Mouse (Mus musculus): ENCODE results near the gene Mbd3.

Gene Mbd3

DNA sequence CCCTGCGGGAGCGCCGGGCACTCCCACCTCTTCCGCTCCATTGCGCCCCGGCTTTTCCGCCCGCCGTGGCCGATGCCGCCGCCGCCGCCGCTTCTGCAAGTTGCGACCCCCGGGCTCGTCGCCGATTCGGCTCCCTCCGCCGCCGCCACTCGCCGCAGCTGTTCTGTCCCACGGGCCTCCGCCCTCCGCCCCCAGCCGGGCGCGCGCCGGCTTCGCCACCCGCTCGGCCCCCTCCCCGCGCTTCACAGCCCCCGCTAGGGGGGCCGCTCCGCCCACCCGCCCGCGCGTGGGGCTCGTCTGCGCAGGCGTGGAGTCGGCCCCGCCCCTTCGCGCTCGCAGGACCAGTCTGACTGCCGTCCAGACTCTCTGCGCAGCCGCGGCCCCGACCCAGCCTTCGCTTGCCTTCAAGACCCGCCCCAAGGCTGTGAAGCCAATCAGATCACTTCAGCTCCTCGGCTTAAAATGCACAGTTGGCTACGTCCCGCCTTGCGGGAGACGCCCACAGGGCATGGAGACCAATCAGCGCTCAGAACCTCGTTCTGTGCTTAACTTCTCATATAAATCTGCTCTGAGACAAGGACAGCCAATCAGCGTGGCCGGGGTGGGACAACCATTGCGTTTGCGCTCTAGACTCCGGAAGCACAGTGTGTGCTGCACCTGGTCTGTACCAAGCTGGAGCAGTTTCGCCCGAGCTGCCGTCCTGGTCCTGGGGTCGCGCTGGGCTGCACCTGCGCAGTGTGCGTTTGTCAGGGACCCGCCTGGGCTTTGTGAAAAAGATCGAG, at the start of gene Mbd3:
Gene Mbd3 (minus strand): TSS at position 360 of the 782 bp plus-strand sequence.
- DNase-seq = peak; percentile 100

DNA sequence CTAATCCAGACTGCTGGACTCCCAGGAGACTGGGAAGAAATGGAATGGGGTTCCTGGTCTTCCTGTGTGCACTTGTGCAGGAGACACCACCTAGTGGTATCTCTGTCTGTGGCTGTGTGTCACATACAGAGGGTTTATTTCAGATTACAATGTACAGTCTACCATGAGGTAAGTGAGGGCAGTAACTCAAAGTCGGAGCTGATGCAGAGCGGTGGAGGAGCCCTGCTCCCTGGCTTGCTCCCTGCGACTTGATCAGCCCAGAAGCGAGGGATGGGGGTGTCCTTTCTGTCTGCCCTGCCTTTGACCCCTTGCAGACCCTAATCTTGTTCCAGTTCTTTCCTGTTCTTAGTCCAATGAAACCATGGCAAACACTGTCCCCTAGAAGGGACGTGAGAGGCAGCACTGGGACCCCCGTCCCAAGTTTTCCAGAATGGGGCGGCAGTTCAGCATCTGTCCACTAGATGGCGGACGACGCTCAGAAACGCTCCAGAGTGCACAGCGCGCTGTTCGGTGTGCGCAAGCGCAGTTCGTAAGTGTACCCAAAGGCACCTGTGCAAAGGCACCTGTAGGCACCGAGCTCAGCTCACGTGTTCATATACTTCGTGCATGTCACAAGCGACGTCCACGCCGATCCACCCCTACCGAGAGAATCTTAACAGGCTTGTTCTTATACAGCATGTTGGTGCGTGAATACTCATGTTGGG, 46.7 kb upstream of the Mbd3 start:
- DNase-seq = peak; percentile 89

DNA sequence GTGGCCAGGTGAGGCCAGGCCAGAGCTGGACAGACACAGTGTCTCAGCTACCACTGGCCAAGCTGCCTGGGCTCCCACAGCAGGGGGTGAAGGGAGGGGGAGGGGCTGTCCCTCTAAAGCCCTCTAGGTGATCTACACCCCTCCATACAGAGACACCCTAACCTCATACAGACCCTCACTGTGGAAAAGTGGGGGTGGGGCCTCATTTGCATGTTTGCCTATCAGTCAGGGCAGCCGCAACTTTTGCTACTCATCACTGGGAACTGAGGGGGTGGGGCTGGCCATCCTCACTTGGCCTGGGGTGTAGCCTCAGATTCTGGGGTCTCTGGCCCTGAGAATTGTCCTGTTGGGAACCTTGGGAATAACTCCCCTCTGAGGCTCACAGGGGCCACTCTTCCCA, 45.7 kb upstream of the Mbd3 start:
- DNase-seq = no peak

DNA sequence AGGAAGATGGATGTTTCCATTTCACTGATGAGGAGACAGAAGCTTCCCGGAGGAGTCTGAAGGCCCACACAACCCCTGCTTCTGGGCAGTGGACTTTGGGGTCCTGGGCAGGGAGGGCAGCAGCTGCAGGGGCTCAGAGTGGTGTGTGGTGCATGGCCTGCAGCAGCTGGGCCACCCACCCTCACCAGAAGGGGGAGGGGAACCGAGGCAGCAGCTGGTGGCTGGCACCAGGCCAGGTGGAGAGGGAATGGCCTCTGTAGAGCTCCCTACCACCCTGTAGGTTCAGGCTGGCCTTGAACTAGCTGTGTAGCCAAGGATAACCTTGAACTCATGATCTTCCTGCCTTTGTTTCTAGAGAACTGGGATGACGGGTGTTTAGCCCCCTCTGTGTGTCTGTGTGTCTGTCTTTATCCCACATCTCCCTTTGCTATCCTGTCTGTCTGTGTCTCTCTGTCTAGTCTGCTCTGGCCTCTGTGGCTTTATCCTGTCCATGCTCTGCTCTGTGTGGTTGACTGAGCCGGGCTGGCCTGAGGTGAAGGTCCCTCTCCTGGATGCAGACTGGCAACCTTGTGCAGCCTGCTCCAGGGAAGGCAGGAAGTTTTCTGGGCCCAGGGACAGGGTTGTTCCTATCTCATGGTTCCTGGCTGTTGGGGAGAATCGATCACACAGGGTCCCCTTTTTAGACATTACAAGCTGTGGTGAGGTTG, 45.1 kb upstream of the Mbd3 start:
- DNase-seq = no peak

DNA sequence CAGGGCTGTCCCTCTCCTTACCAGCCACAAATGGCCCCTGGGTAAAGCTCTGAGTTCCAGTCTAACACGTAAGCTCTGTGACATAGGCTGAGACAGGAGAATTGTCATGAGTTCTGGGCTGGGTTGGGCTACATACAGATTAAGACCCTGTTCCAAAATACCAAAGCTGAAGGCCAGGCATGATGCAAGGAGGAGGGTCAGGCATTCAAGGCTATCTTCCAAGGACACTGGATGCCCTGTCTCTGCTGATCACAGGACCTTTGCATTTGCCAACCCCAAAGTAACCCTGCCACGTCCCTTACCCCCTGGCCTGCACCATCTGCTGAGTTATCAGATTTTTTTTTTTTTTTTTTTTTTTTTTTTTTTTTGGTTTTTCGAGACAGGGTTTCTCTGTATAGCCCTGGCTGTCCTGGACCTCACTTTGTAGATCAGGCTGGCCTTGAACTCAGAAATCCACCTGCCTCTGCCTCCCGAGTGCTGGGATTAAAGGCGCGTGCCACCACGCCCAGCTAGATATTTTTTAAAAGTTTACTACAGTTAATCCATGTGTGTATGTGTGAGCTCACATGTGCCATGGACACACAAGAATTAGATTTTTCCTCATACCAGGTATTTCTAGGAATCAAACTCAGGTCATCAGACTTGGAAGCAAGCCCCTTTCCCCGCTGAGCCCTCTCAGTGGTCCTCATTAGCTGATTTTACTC, 44.4 kb upstream of the Mbd3 start:
- no peak for DNase-seq

DNA sequence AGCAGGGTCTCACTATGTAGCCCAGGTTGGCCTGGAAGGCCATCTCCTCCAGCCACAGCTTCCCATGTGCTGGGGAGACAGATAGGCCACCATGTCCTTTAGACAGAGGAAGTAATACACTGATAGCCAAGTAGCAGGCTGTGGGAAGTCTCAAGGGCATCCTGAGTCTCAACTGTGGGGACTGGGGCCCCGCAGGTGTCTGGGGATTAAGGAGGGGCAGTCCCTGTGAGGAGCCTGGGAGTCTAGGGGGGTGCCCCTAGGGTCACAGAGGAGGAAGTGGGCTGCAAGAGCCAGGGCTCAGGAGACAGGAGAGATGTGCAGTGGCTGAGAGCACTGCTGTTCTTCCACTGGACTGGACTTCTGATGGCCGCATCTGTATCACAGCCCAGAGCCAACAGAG, 43.6 kb upstream of the Mbd3 start:
- DNase-seq = no peak

DNA sequence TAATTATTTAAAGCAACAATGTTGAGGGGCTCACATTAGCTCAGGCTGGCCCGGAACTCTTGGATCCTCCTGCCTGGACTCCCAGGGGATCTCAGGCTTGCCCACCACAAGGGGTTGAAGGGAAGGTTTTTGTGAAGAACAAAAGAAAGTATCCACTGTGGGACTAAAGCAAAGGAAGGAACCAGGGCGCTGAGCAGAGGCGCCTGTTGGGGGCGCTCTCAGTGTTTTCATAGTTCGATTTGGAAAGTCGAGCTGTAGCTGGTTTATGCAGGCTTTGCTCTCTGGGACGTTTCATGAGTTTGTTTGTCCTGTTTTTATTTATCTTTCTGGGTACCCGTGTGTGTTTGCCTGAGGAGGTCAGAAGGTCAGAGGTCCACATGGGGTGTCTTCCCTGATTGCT, 42.2 kb upstream of the Mbd3 start:
- no peak for DNase-seq

DNA sequence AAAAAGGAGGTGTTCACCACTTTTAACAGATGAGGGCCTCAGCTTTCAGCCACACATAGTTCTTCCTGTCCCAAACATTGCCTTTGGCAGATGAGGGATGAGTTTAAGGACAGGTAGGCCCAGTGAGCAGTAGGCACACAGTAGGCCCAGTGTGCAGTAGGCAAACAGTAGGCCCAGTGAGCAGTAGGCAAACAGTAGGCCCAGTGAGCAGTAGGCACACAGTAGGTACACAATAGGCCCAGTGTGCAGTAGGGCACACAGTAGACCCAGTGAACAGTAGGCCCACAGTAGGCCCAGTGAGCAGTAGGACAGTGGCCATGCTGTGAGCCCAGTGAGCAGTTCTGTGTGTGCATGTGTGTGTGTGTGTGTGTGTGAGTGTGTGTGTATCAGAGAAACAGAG, 40.7 kb upstream of the Mbd3 start:
- no peak for DNase-seq

DNA sequence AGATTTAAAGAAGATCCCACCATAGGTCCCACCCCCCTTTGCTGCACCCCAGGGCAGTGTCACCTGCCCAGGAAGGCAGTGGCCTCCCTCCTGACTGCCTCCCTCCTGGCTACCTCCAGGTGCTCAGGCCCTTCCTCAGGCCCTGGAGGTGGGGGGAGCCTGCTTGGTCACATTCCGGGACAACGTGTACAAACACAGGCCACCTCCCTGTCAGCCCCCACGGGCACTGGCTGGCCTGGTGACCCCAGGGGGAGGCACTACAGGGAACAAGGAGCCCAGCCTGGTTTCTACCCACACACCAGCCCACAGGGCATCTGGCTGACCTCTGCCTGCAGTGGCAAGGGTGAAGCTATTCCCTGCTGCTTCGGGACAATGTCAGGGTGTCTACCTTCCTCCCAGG, 38.6 kb upstream of the Mbd3 start:
- no peak for DNase-seq

DNA sequence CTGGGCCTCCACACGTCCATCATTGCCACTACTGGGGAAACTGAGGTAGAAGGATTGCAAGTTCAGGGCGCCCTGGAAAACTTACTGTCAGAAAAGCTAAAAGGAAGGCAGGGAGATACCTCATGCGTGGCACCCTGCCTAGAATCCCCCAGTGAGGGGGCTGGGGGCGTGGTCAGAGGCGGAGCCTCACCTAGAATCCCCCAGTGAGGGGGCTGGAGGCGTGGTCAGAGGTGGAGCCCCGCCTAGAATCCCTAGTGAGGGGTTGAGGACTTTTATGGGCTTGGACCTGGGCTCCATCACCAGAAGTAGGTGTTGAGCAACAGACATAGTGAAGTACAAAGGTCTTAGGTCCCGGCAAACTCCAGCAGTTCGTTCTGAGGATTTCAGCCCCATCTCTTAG, 36.9 kb upstream of the Mbd3 start:
- peak; percentile 27 for DNase-seq

DNA sequence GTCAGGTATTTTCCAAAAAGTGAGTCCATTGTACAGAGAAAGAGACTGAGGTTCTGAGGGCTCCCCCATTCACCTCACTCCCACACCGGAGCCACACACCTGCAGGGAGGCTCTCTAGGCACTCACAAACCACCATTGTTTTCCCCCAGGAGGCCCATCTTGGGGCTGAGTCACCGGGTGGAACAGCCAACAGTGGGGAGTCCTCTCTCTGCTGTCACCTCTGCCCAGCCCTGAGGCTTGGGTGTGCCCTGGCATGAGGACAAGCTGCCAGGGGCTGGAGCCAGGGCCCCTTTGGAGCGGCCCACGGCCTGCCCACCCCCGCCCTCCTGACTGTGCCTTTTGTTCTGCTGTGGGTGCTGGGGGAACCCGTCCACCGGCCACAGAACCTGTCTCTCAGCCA, 36.4 kb upstream of the Mbd3 start:
- no peak for DNase-seq

DNA sequence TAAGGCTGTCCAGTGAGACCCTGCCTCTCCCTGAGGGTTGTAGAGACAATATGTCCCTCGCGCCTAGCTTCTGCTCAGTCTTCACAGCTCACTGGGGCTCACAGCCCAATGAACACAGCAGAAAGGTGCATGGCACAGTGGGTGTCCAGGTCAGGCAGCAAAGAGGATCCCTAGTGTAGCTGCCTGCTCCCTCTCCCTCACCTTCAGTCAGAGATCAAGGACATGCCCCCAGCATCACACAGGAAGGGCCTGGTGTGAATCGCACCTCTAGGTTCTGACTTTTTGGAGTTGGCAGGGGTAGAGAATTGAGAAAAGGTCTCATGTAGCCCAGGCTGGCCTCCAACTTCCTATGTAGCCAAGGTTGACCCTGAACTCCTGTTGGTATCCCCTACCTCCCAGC, 35.5 kb upstream of the Mbd3 start:
- no peak for DNase-seq

DNA sequence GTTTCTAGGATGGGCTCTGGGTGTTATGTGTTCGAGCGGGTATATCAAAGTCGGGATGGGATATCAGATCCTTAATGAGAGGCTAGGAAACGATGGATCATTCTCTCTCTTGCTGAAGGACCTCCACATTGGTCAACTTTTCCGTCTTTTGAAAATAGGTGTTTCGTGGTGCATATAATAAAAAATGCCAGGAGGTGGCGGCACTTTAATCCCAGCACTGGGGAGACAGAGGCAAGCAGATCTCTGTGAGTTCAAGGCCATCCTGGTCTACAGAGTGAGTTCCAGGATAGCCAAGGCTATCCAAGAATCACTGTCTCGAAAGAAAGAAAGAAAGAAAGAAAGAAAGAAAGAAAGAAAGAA, 34.9 kb upstream of the Mbd3 start:
- DNase-seq = no peak

DNA sequence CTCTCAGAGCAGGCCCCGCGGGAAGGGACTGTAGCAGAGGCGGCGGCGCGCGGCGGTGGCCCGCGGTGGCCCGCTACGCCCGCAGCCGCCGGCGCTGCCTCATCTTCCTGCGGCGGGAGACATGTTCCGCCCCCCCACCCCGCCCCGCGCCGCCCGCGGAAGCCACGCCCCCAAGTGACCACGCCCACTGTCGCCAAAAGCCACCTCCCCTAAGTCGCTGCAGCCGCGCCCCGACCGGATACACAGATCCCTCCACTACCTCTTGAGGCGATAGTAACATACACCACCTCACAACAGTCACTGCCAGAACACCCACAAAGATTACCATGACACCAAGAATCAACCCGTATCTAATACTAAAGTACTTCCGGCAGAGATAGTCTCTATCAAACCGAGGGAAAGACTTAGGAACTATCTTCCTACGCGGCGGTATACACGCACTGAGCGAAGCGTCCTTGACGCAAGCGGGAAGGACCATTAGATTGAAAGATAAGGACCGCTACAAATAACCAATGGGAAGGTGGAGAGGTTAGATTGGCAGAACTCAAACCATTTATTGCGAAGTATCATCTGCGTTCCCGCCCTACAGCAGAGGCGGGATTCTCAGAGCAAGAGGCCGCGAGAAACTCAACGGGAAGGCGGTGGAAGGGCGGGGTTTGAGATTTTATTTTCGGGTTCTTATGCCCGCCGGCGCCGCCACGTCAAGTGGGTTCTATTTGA, 34.3 kb upstream of the Mbd3 start, which contains the start of gene Tcf3:
Gene Tcf3 (minus strand): TSS at position 135 of the 720 bp plus-strand sequence.
- DNase-seq = peak; percentile 99

DNA sequence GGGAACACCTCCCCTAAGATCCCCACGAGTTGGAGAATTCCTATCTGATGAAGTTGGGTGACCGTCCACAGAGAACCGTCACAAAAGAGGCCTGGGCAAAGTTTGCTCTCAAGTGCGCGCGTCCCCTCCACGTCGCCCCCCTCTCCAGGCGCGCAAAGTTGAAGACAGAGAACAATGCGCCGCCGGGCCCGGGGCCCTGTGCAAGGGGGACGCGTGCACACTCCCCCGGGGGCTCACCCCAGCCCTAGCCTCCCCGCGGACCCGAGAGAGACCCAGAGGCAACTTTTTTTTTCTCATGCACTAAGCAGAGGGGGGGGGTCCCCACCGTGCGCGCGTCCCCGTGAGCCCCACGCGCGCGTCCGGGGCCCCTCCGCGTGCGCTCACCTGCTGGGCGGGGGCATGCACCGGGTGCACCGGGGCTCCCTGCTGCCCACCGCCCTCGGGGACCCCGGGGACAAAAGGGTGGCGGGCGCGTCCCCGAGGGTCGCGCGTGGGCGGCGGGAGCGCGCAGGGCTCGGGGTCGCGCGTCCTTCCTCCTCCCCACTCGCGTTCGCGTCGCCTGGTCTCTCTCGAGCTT, 33.7 kb upstream of the Mbd3 start:
- DNase-seq = peak; percentile 81

DNA sequence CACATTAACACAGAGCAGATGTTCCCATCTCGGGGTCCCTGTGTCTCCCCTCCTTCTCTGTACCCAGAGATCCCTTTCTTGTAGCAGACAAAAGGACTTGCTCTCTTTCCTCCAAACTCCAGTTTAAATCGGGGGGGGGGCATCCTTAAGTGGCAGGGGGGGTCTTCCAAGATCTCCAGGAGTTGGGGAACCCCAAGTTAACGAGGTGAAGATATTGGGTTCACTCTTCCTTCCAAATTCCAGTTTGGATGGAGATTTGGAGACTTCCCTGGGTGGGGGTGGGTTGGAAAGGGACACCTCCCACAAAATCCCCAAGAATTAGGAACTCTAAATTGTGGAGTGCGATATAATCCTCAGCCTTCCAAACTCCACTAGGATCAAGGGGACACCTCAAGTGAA, 33.0 kb upstream of the Mbd3 start:
- no peak for DNase-seq

DNA sequence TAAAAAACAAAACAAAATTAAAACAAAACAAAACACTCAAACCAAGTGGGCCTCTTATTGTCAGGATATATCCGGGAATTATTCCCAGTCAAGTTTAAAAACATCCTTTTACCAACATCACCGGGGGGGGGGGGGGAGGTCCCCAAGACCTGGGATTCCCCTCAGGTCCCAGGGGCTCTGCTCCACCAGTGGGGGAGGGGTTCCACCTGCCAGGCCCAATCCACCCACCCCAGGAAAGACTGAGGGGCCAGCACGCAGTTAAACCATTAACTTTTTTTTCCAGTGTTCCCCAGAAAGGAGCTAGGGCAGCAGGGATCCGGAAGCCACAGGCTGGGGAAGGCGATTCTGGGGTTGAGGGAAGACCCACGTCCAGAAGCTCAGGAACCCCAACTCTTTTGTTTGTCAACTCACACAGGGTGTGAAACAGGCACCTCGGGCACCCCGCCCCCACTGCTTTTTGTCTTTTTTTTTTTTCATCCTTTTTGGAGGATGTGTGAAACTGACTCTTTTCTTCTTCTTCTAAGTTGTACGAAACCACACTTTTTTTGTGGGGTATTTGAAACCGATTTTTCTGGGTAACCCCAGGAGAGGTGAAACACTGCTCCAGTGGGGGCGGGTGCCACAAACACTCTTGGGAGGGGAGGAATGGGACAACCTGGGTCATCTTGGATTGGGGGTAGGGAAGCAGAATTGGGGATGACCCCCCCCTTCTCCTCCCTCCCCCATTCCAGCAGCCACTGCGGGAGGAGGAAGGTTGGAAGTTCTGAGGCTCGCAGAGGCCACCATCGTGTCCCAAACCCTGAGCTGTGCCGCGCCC, 32.4 kb upstream of the Mbd3 start:
- peak; percentile 22 for DNase-seq

DNA sequence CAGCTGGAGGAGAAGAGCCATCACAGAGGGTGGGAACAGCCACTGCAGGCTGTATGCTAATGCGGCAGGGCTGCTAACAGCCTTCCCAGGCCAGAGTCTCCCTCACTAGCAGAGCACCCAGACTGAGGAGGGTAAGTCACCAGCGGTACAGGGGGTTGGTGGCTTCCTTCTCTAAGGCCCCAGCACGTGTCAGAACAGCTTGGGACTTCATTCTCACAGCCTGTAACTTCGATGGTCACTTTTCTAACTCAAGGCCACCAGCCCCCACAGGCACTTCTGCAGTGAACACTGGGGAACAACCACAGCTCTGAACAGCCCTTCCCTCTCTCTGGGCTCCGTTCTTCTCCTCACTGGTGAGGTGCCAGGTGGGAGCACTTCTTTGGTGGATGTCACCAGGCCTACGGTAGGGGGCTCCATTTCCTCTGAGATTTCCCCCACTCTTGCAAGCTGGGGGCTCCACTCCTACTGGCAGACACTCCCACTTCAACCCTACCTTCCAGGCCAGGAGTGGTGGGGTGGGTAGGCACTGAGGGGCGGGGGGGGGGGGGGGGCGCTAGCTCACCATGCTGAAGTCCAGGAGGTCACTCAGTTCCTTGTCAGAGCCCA, 31.1 kb upstream of the Mbd3 start:
- DNase-seq = no peak

DNA sequence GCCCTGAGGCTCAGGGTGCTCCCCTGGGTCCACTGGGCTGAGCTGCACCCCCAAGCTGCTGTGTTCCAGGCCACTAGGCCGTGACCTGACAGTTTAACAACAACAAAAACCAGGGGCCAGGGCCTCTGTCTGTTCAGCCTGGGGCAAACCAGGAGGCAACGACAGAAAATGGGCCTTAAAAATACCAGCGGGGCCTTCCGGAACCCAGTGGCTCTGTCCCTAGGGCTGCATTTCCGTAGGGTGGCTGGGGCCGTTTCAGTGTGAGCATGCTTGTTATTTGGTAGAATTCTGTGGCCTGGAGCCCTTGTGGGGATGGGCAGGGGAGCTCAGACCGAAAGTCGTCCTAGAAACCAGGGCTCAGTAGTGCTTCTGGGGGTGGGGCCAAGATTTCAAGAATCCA, 30.4 kb upstream of the Mbd3 start:
- no peak for DNase-seq

DNA sequence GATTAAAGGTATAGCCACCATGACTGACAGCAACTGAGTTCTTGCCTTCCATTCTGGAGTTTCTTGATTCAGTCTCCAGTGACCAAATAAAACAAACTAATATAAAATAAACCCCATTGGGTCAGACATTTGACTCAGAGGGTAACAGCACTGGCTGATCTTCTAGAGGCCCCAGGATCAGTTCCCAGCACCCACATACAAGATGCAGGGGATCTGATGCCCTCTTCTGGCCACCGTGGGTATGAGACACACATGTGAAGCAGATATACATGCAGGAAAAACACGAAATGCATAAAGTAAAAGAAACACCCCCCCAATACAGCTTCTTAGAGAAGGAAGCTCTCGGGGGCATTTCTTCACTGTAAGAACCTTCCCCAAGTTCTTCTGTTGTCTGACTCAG, 25.7 kb upstream of the Mbd3 start:
- no peak for DNase-seq

DNA sequence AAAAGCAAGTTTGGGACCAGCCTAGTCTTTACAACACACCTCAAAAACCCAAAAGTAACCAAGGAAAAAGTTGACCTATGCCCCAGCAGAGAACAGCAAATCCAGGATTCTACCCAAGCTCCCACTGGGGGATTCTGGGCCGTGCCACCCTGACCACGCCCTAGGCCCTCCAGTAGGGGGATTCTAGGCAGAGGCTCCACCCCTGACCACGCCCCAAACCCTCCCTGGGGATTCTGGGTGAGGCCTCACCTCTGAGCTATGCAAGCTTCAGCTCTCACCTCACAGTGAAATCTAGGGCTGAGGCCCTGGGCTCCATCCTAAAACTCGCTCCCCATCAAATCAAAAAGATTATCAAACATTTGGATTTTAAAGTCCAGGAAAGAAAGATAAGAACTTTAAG, 24.2 kb upstream of the Mbd3 start:
- peak; percentile 66 for DNase-seq
